Mouse (Mus musculus) liver, embryonic 14.5 days (tissue): ENCODE measurements at regions not wholly inside any gene's neighbourhood (a gene's known extent, or its start where the extent isn't known, plus 50 kb on each side); places are given as distances from the start of the nearest gene placed in this dataset.
"Not testable (repeated sequence)": the region's sequence is repeated elsewhere in the genome, so short reads cannot be mapped to it uniquely, and the experiment has no call there.

Source experiments
- ATAC-seq: fragments of 200-750 bp; cut with Nextera tagmentation; 2 replicates; pipeline ENCODE4 v1.8.0; 2017; ENCODE audit warnings: moderate number of reproducible peaks, mild to moderate bottlenecking, moderate library complexity; ENCODE audit not compliant: insufficient read depth
- DNase-seq, 3 experiments: peaks; one replicate each; pipeline ENCODE4 v3.0.0-alpha.2; 2012 to 2013; ENCODE audit warnings: low read depth in 3 of 3, low spot score in 3 of 3
- H3K27ac ChIP-seq: fragments of 300-500 bp; sonication (generic); 2 replicates; pipeline ENCODE4 v1.5.1; 2014; ENCODE audit warnings: moderate library complexity, mild to moderate bottlenecking, control low read depth, inconsistent platforms
- H3K27me3 ChIP-seq: fragments of 300-500 bp; sonication (generic); 2 replicates; pipeline ENCODE4 v1.6.1; 2014; ENCODE audit warnings: mild to moderate bottlenecking, low read length, moderate library complexity; ENCODE audit not compliant: control insufficient read depth, insufficient read depth
- H3K36me3 ChIP-seq: fragments of 300-500 bp; sonication (generic); replicated peaks from 2 replicates; pipeline ENCODE4 v1.6.1; 2014; ENCODE audit warnings: low read depth; ENCODE audit not compliant: control insufficient read depth, insufficient read depth
- H3K4me1 ChIP-seq, 2 experiments: fragments of 200-500 bp in 1 of 2; fragments of 300-500 bp in 1 of 2; sonication (generic) in 1 of 2; replicated peaks; 2 replicates each; pipeline ENCODE4 v1.6.1; 2012 to 2014; ENCODE audit warnings: antibody characterized with exemption in 1 of 2, inconsistent platforms in 1 of 2, low read length in 1 of 2; ENCODE audit not compliant: control insufficient read depth in 2 of 2, insufficient read depth in 2 of 2
- H3K4me2 ChIP-seq: fragments of 300-500 bp; sonication (generic); 2 replicates; pipeline ENCODE4 v1.6.1; 2014; ENCODE audit warnings: low read depth, mild to moderate bottlenecking, control low read depth, moderate library complexity
- H3K4me3 ChIP-seq, 2 experiments: fragments of 200-500 bp in 1 of 2; fragments of 300-500 bp in 1 of 2; sonication (generic) in 1 of 2; 2 replicates each; pipeline ENCODE4 v1.5.1; 2012 to 2014; ENCODE audit warnings: low read depth in 2 of 2, low read length in 2 of 2, mild to moderate bottlenecking in 2 of 2, control low read depth in 1 of 2, inconsistent platforms in 1 of 2, moderate library complexity in 1 of 2; ENCODE audit not compliant: insufficient read depth in 1 of 2
- H3K9ac ChIP-seq: fragments of 300-500 bp; sonication (generic); replicated peaks from 2 replicates; pipeline ENCODE4 v1.6.1; 2014; ENCODE audit warnings: mild to moderate bottlenecking, control low read depth, moderate library complexity
- H3K9me3 ChIP-seq: fragments of 300-500 bp; sonication (generic); 2 replicates; pipeline ENCODE4 v1.6.1; 2016; ENCODE audit warnings: low read length, mixed read lengths; ENCODE audit not compliant: control insufficient read depth
- CTCF ChIP-seq: IDR thresholded peaks from 2 replicates; pipeline ENCODE4 v1.5.1; 2016; ENCODE audit warnings: antibody characterized with exemption, low read depth, control low read depth
- EP300 ChIP-seq: IDR thresholded peaks from 2 replicates; pipeline ENCODE4 v1.6.1; 2016; ENCODE audit warnings: antibody characterized with exemption, low read depth
- WGBS: fragments of 180-500 bp; shearing (Covaris S2); extraction: QIAGEN DNeasy Blood & Tissue Kit; methylation state at CpG from one replicate; pipeline ENCODE4 v1.1.7; 2014; ENCODE audit not compliant: insufficient replicate concordance; 5-methylcytosine and 5-hydroxymethylcytosine counted together

GRCm38 (mm10) chr12:92904382-92904781 is 1055.4 kb upstream of the Sel1l start:
- H3K36me3 ChIP-seq, result no peaks in the 10 kb centered on the region
- TF ChIP-seq EP300 (no peak), CTCF (no peak)
- no peaks in the 10 kb centered on the region for H3K27me3 ChIP-seq
- no peak overlapping the region for H3K4me3 ChIP-seq
- H3K27ac ChIP-seq, result no peak overlapping the region
- H3K9ac ChIP-seq, result no peak overlapping the region
- H3K4me2 ChIP-seq, result no peak overlapping the region
- WGBS, result 54% methylated on average over 2 of the region's 2 CpGs
- no peaks in the 10 kb centered on the region for H3K4me1 ChIP-seq
- DNase-seq, result no peak
- no peaks in the 10 kb centered on the region for H3K9me3 ChIP-seq
- ATAC-seq, result no peak

GRCm38 (mm10) chr12:92892315-92892714 is 1043.4 kb upstream of the Sel1l start:
- H3K4me2 ChIP-seq, result no peak overlapping the region
- H3K4me1 ChIP-seq, result no peaks in the 10 kb centered on the region
- no peak for DNase-seq
- H3K27ac ChIP-seq, result no peak overlapping the region
- WGBS, result 51% methylated on average over 4 of the region's 9 CpGs
- H3K9ac ChIP-seq, result no peak overlapping the region
- H3K27me3 ChIP-seq, result no peaks in the 10 kb centered on the region
- ATAC-seq, result no peak
- no peaks in the 10 kb centered on the region for H3K9me3 ChIP-seq
- TF ChIP-seq EP300 (no peak), CTCF (no peak)
- no peak overlapping the region for H3K4me3 ChIP-seq
- no peaks in the 10 kb centered on the region for H3K36me3 ChIP-seq

DNA sequence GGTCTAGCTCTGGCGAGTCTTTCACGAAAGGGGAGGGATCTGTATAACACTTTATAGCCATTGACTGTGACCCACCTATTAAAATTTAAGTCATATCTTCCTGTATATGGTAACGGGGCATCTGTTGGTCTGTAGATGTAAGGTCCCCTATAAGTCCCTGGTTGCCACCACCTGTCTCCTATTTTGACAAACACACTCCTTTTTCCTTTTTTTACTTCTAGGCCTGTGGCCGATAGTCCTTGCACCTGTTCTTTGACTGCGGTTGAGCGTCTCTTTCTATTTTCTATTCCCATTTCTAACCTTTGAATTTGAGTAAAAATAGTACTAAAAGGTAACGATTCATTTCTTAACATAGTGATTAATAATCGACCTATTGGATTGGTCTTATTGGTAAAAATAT is 1042.7 kb upstream of the Sel1l start:
- H3K36me3 ChIP-seq, H3K9me3 ChIP-seq, H3K27ac ChIP-seq, H3K9ac ChIP-seq, H3K4me2 ChIP-seq, DNase-seq, H3K27me3 ChIP-seq, H3K4me1 ChIP-seq, ATAC-seq, H3K4me3 ChIP-seq: not testable (repeated sequence)
- WGBS, result no CpG with 5 or more reads among the region's 8 CpGs

- ATAC-seq, H3K9ac ChIP-seq: not testable (repeated sequence)
Observed at GRCm38 (mm10) chr12:92891126-92891525, 1042.2 kb upstream of the Sel1l start.

DNA sequence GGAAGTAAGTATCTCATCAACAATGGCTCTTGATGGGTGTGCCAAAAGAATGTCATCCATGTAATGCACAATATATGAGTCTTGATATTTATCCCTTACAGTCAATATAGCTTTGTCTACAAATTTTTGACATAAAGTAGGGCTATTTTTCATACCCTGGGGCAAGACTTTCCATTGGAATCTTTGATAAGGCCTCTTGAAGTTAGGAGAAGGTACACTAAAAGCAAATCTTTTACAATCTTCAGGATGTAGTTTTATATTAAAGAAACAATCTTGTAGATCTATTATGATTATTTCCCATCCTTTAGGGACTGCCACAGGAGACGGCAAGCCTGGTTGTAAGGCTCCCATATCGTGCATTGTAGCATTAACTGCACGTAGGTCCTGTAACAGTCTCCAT is 1038.8 kb upstream of the Sel1l start:
- Histone ChIP-seq H3K36me3 (no peaks in the 10 kb centered on the region), H3K27ac (no peak overlapping the region), H3K27me3 (no peaks in the 10 kb centered on the region), H3K4me1 (no peaks in the 10 kb centered on the region), H3K4me3 (no peak overlapping the region), H3K9me3 (no peaks in the 10 kb centered on the region), H3K4me2 (no peak overlapping the region), H3K9ac (no peak overlapping the region)
- WGBS, result 62% methylated on average over 3 of the region's 3 CpGs
- TF ChIP-seq CTCF (no peak), EP300 (no peak)
- DNase-seq (no peak), ATAC-seq (no peak)

More at GRCm38 (mm10) chr12:92891126-92891525, 1042.2 kb upstream of the Sel1l start:
- H3K4me1 ChIP-seq, H3K4me3 ChIP-seq, H3K9me3 ChIP-seq, H3K4me2 ChIP-seq, H3K36me3 ChIP-seq, H3K27me3 ChIP-seq, DNase-seq, H3K27ac ChIP-seq: not testable (repeated sequence)
- 78% methylated on average over 3 of the region's 9 CpGs for WGBS

GRCm38 (mm10) chr12:92886394-92887075 is 1037.6 kb upstream of the Sel1l start:
- not testable (repeated sequence) for H3K9me3 ChIP-seq, H3K36me3 ChIP-seq, H3K27me3 ChIP-seq, H3K4me1 ChIP-seq, H3K4me3 ChIP-seq, DNase-seq, ATAC-seq, H3K4me2 ChIP-seq, H3K27ac ChIP-seq, H3K9ac ChIP-seq
- WGBS, result 76% methylated on average over 20 of the region's 20 CpGs

- not testable (repeated sequence) for H3K4me3 ChIP-seq, H3K36me3 ChIP-seq, H3K27me3 ChIP-seq, ATAC-seq, H3K27ac ChIP-seq, H3K9ac ChIP-seq, DNase-seq, H3K4me1 ChIP-seq, H3K9me3 ChIP-seq, H3K4me2 ChIP-seq
- WGBS, result 71% methylated on average over 2 of the region's 2 CpGs
Observed at GRCm38 (mm10) chr12:92884014-92884413, 1035.1 kb upstream of the Sel1l start.

- not testable (repeated sequence) for H3K9ac ChIP-seq, H3K27me3 ChIP-seq, H3K27ac ChIP-seq, H3K9me3 ChIP-seq, H3K36me3 ChIP-seq, H3K4me3 ChIP-seq, DNase-seq, H3K4me2 ChIP-seq, ATAC-seq, H3K4me1 ChIP-seq
- no CpG with 5 or more reads among the region's 8 CpGs for WGBS
Observed at GRCm38 (mm10) chr12:92883091-92883490, 1034.1 kb upstream of the Sel1l start.
